Mouse (Mus musculus): ENCODE measurements at regions not wholly inside any gene's neighbourhood (a gene's known extent, or its start where the extent isn't known, plus 50 kb on each side); places are given as distances from the start of the nearest gene placed in this dataset.
A peak's percentile ranks its signal among the peaks of the same experiment; 100 is the strongest.

DNA sequence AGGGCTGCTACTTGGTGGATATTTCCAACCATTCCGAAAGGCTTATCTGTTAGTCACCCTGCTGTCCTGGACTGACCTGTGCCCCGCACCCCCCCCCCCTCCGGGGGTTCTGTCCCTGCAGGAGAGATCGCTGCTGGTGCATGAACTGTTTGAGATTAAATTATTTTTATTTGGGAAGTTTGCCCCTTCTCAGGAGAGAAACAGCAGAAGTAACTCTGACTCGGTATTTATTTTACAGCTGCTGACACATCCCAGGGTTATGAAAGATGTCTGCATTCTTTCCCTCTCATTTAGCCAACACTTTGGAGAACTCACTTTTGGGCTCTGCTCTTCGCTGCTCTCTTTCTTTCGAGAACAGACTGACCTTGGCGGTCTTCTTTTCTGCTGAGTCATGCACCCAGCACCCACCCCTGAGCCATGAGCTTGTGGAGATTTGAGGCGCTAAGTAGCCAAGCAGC, 99.5 kb upstream of the Rgma start:
- H3K36me3 ChIP-seq (ENCODE audit: poor library complexity, severe bottlenecking): no peaks in the 10 kb centered on the region
- ATAC-seq: no peak
- no peak overlapping the region for H3K27ac ChIP-seq
- peaks cover 5% of the 10 kb centered on the region for H3K9me3 ChIP-seq (replicated peaks)
- no peaks in the 10 kb centered on the region for H3K4me1 ChIP-seq
- H3K27me3 ChIP-seq: no peaks in the 10 kb centered on the region
- H3K4me3 ChIP-seq: no peak overlapping the region
- 90% methylated on average over 9 of the region's 9 CpGs for WGBS
- no peak overlapping the region for H3K4me2 ChIP-seq
- H3K9ac ChIP-seq: no peak overlapping the region

DNA sequence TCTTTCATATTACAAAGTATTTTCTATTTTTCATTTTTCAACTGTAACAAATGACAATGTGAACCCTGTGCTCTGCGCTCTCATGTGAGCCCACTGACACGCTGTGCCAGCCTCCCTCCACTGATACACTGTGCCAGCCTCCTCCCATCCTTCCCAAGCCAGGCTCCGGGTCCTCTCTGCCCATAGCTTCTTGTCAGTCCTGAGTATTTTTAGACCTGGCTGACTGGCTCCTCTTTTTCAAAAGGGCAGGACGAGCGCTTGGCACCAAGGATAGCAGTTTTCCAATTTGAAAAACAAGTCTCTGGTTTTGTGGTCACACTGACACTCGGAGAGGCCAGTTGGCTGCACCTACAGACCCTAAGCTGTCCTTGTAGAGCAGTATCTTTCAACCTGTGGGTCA, 96.7 kb upstream of the Rgma start:
- Histone ChIP-seq H3K4me3 (no peak overlapping the region), H3K27me3 (no peaks in the 10 kb centered on the region), H3K4me1 (no peaks in the 10 kb centered on the region), H3K4me2 (no peak overlapping the region), H3K9ac (no peak overlapping the region), H3K9me3 (replicated peaks) (peaks cover 1% of the 10 kb centered on the region; the same call in 1 of the 2 replicates), H3K27ac (no peak overlapping the region), H3K36me3 (ENCODE audit: poor library complexity, severe bottlenecking) (no peaks in the 10 kb centered on the region)
- 92% methylated on average over 6 of the region's 6 CpGs for WGBS
- ATAC-seq: no peak

DNA sequence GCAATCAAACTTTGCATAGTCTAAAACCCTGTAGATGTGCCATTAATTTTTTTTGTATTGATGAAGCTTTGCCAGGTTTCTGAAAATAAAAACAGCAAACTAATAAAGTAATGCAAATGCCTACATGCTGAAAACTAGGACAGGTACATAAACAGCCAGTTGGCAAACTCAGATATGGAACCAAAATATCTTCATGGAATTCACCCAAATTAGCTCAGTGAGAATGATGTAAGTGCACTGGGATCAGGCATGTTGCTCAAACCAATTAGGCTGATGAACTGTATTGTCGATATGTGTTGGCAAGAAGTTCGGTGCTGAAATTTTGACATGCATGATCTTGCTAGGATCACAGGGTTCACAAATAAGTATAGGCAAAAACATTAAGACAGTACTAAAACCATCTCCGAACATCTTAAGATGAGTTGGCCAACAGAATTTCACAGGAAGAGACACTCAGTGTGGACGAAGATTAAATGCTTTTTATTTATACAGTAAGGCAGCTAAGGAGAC, 95.3 kb upstream of the Rgma start:
- Histone ChIP-seq H3K4me2 (no peak overlapping the region), H3K4me3 (no peak overlapping the region), H3K9ac (no peak overlapping the region), H3K4me1 (no peaks in the 10 kb centered on the region), H3K27ac (no peak overlapping the region), H3K27me3 (no peaks in the 10 kb centered on the region), H3K9me3 (replicated peaks) (no peaks in the 10 kb centered on the region), H3K36me3 (ENCODE audit: poor library complexity, severe bottlenecking) (no peaks in the 10 kb centered on the region)
- WGBS: 88% methylated on average over 4 of the region's 4 CpGs
- ATAC-seq: no peak

DNA sequence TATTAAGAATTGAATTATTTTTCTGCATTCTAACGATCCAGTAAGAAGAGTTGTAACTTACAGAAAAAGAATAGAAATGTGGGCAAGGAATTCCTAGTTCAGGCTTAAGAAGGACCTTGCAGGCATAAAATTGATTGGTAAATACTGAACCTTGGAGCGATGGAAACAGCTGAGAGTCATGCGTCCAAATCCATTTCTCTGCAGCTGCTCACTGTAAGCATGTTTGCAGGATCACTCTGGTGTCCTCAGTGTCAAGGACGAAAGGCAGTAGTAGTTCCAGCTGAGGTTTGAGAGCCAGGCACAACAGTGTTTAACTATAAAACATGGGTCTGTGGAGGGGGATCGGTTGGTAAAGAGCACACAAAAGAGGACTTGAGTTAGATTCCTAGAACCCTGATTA, 89.1 kb upstream of the Rgma start:
- H3K27me3 ChIP-seq: no peaks in the 10 kb centered on the region
- WGBS: 95% methylated on average over 5 of the region's 5 CpGs
- H3K27ac ChIP-seq: no peak overlapping the region
- no peak for ATAC-seq
- no peak overlapping the region for H3K9ac ChIP-seq
- no peaks in the 10 kb centered on the region for H3K9me3 ChIP-seq (replicated peaks)
- H3K4me3 ChIP-seq: no peak overlapping the region
- H3K4me2 ChIP-seq: no peak overlapping the region
- H3K36me3 ChIP-seq (ENCODE audit: poor library complexity, severe bottlenecking): no peaks in the 10 kb centered on the region
- H3K4me1 ChIP-seq: no peaks in the 10 kb centered on the region

DNA sequence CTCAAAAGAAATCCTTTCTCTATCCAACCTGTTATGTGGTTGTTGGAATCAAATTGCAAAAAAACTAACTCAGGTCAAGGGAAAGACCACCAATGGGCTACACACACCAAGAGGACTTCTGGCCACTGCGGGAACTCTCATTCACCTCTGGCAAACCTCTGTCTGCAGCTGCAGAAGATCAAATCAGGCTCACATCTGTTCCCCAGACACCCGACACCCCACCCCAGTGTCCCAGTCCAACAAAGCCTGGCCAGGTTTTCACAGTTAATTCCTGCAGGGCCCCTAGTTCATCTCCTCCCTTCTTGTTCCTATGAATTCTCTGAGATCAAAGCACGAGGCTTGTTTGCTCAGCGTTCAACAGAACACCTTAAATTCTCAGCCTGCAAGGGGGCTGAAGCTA, 82.0 kb upstream of the Rgma start:
- Histone ChIP-seq H3K27me3 (no peaks in the 10 kb centered on the region), H3K9me3 (replicated peaks) (peaks cover 3% of the 10 kb centered on the region; the same call in 1 of the 2 replicates), H3K27ac (no peak overlapping the region), H3K4me1 (no peaks in the 10 kb centered on the region), H3K36me3 (ENCODE audit: poor library complexity, severe bottlenecking) (no peaks in the 10 kb centered on the region), H3K4me3 (no peak overlapping the region), H3K9ac (no peak overlapping the region), H3K4me2 (no peak overlapping the region)
- ATAC-seq: no peak
- 71% methylated on average over 4 of the region's 4 CpGs for WGBS

DNA sequence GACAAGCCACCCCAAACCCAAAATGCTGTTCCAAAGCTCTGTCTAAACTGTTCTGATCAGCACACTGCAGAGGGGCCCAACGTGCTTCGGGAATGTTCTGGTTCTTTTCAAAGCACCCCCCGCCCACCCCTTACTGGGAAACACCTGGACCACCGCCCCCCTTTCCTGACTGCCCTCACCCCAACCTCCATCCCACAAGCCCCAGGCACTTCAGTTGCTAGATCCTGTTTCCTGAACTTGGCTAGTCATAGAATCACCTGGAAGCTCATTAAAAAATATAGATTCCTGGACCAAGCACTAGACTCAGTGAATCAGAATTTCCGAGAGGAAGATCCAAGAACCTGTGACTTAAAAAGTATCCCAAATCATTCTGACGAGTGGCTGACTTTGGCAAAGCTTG, 80.9 kb upstream of the Rgma start:
- Histone ChIP-seq H3K9ac (no peak overlapping the region), H3K4me2 (no peak overlapping the region), H3K36me3 (ENCODE audit: poor library complexity, severe bottlenecking) (no peaks in the 10 kb centered on the region), H3K9me3 (replicated peaks) (peaks cover 3% of the 10 kb centered on the region; the same call in 1 of the 2 replicates), H3K4me3 (no peak overlapping the region), H3K27me3 (no peaks in the 10 kb centered on the region), H3K4me1 (no peaks in the 10 kb centered on the region), H3K27ac (no peak overlapping the region)
- no peak for ATAC-seq
- 86% methylated on average over 6 of the region's 6 CpGs for WGBS

DNA sequence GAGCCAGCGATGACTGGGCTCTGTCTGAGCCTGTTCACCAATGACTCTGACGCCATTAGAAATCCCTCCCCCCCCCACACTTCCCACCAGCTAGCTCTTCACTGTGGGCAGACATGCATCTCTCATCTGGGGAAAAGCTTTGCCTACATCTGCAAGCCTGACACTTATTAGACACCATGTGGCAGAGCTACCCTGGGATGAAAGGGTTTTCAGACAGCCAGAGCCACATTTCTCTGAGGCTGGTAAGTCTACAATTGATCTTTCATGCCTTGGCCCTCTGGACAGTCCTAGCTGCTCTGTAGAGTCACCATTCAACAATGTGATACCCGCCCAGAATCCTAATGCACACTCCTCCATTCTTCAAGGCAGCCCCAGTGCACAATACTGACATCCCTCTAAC, 72.8 kb upstream of the Rgma start:
- 42% methylated on average over 3 of the region's 3 CpGs for WGBS
- Histone ChIP-seq H3K9me3 (replicated peaks) (no peaks in the 10 kb centered on the region), H3K4me3 (no peak overlapping the region), H3K4me2 (no peak overlapping the region), H3K27me3 (no peaks in the 10 kb centered on the region), H3K36me3 (ENCODE audit: poor library complexity, severe bottlenecking) (no peaks in the 10 kb centered on the region), H3K27ac (no peak overlapping the region), H3K4me1 (peaks cover 43% of the 10 kb centered on the region), H3K9ac (no peak overlapping the region)
- no peak for ATAC-seq

DNA sequence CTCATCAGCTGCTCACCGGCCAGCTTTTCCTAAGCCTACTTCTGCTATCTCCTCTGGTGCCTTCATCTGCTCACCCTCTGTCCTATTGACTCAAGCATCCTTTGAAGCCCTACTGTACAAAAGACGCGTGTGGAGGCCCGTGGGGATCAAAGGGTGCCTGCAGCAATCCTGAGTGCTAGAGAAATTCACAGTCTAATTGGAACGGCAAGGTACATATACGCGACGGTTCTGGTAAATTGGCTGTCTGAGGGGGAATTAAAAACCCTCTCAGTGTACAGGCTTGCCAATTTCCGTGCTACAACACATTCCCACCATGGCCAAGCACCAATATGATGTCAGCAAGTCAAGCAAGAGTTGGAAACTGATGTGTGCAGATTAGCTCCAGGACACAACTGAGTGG, 71.5 kb upstream of the Rgma start:
- Histone ChIP-seq H3K27me3 (no peaks in the 10 kb centered on the region), H3K36me3 (ENCODE audit: poor library complexity, severe bottlenecking) (no peaks in the 10 kb centered on the region), H3K4me1 (peaks cover 43% of the 10 kb centered on the region), H3K4me2 (no peak overlapping the region), H3K27ac (no peak overlapping the region), H3K9ac (no peak overlapping the region), H3K4me3 (no peak overlapping the region), H3K9me3 (replicated peaks) (no peaks in the 10 kb centered on the region)
- peak; percentile 60 for ATAC-seq
- 8% methylated on average over 9 of the region's 9 CpGs for WGBS

DNA sequence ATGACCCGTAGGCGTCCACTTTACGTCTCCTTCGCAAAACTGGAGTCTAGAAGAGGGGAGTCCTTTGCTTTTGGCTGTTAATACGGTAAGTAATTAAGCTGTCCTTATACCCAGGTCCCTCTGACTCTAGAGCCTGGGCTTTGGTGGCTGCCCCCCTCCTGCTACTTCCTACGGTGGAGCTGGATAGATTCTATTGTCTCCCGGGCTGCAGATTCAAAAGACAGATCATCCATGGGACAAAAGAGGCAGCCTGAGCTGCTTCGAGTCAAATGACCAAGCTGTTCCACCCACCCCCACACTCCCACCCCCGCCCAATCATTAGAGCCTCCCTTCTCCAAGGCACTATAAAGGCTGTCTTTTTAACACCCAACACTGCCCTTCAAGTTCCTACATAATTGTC, 70.5 kb upstream of the Rgma start:
- H3K4me2 ChIP-seq: peak overlapping the region; percentile 34
- H3K4me1 ChIP-seq: peaks cover 43% of the 10 kb centered on the region

DNA sequence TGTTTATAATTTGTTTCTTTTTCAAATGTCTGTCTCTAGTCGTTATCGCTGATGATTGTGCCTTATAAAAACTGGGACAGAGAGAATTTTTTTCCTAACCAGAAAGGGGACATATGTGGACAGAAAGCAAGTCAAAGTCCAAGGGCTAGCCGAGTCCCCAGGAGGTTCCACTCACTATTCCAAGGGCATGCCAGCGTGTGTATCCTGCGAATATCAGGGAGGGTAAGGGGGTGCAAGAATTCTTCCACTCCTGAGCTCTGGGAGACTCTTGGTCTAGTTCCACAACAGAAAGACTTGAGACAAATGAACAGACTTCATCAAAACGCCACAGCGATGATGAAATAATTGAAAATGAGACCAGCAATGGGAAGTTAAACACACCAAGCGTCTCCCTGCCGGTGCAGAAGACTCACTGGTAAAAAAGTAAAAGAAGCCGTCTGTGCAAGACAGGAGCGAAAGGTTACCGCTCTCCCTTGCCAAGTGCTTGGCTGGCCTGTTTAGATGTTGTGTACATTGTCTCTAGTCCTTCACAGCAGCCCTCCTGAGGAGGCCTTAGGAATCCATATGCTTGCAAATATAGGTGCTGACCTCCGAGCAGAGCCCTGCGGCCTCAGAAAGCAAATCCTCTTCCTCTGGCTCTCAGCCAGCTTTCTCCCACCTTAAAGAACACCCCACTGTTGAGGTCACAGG, 69.9 kb upstream of the Rgma start:
- H3K27me3 ChIP-seq: no peaks in the 10 kb centered on the region
- no peaks in the 10 kb centered on the region for H3K36me3 ChIP-seq (ENCODE audit: poor library complexity, severe bottlenecking)
- H3K4me2 ChIP-seq: no peak overlapping the region
- H3K4me1 ChIP-seq: peaks cover 43% of the 10 kb centered on the region
- H3K9ac ChIP-seq: no peak overlapping the region
- 10% methylated on average over 14 of the region's 14 CpGs for WGBS
- H3K27ac ChIP-seq: no peak overlapping the region
- no peak overlapping the region for H3K4me3 ChIP-seq
- no peak for ATAC-seq
- no peaks in the 10 kb centered on the region for H3K9me3 ChIP-seq (replicated peaks)

More for the DNA sequence above, 70.5 kb upstream of the Rgma start:
- ATAC-seq: peak; percentile 31; the same call in 1 of the 2 replicates
- Histone ChIP-seq H3K9ac (0 out of 2 replicates have a peak overlapping the region, but pooled peaks have one; percentile 27), H3K27me3 (no peaks in the 10 kb centered on the region), H3K27ac (no peak overlapping the region), H3K36me3 (ENCODE audit: poor library complexity, severe bottlenecking) (no peaks in the 10 kb centered on the region), H3K9me3 (replicated peaks) (no peaks in the 10 kb centered on the region), H3K4me3 (no peak overlapping the region)
- WGBS: 1% methylated on average over 9 of the region's 9 CpGs

DNA sequence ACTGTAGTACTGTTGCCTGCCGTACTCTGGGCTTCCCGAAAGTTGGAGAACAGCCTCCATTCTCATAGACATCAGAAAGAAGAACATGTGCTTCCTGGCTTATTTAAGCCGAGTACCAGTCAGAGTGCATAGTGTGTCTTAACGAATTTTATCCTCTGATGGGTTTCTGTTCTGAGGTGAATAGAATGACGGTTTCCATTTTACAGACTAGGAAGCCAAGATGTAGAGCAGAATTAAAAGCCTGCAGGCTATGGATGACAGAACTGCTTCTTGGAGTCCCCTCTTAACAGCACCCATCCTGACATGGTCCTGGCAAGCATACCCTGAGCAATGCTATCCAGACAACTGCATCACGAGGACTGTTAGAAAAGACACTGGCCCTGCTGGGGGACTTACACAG, 69.0 kb upstream of the Rgma start:
- Histone ChIP-seq H3K4me1 (peaks cover 43% of the 10 kb centered on the region), H3K4me2 (no peak overlapping the region), H3K27me3 (no peaks in the 10 kb centered on the region), H3K36me3 (ENCODE audit: poor library complexity, severe bottlenecking) (no peaks in the 10 kb centered on the region), H3K4me3 (no peak overlapping the region), H3K9me3 (replicated peaks) (no peaks in the 10 kb centered on the region), H3K27ac (no peak overlapping the region), H3K9ac (no peak overlapping the region)
- ATAC-seq: no peak
- WGBS: 43% methylated on average over 6 of the region's 6 CpGs

DNA sequence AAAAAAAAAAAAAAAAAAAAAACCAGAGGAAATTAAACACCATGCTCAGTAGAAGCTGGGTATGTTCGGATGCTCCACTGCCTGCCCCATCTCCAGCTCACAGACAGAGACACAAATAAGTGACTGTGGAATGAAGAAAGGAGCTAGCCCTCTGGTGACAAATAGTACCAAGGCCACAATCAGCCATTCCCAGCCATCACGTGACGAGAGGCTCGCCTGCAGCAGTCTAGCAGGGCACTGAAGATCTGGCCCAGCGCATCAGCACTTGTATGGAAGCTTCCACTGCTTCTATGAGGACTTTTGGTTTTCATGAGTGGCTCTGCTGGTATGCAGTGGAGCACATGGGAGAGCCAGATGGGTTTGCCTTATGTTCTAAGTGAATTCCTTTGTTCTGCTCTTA, 68.6 kb upstream of the Rgma start:
- 43% methylated on average over 5 of the region's 5 CpGs for WGBS
- no peaks in the 10 kb centered on the region for H3K36me3 ChIP-seq (ENCODE audit: poor library complexity, severe bottlenecking)
- H3K27me3 ChIP-seq: no peaks in the 10 kb centered on the region
- no peak overlapping the region for H3K4me3 ChIP-seq
- no peak overlapping the region for H3K4me2 ChIP-seq
- no peak overlapping the region for H3K9ac ChIP-seq
- no peak for ATAC-seq
- H3K27ac ChIP-seq: no peak overlapping the region
- peaks cover 43% of the 10 kb centered on the region for H3K4me1 ChIP-seq
- no peaks in the 10 kb centered on the region for H3K9me3 ChIP-seq (replicated peaks)

Measured in forebrain, embryonic 13.5 days (tissue).